Mouse (Mus musculus) lung, embryonic 14.5 days (tissue): ENCODE measurements around the gene Lbhd1. TPM values are rescaled to one million over a fixed set of nuclear protein-coding genes. Genes with fewer than 3 reads are reported as not detected.
A peak's percentile ranks its signal among the peaks of the same experiment; 100 is the strongest.

Experiments
- ATAC-seq: fragments of 200-750 bp; cut with Nextera tagmentation; 2 replicates; pipeline ENCODE4 v1.8.0; 2017; ENCODE audit warnings: mild to moderate bottlenecking, moderate TSS enrichment, moderate library complexity; ENCODE audit not compliant: insufficient read depth
- DNase-seq: peaks from one replicate; pipeline ENCODE4 v3.0.0-alpha.2; 2015
- H3K27ac ChIP-seq: fragments of 300-500 bp; sonication (generic); 2 replicates; pipeline ENCODE4 v1.5.1; 2014; ENCODE audit warnings: low read depth, mild to moderate bottlenecking, moderate library complexity
- H3K27me3 ChIP-seq: fragments of 300-500 bp; sonication (generic); 2 replicates; pipeline ENCODE4 v1.6.1; 2014; ENCODE audit warnings: low read length, control low read depth; ENCODE audit not compliant: insufficient read depth
- H3K36me3 ChIP-seq: fragments of 300-500 bp; sonication (generic); 2 replicates; pipeline ENCODE4 v1.6.1; 2014; ENCODE audit warnings: control low read depth; ENCODE audit not compliant: insufficient read depth
- H3K4me1 ChIP-seq: fragments of 300-500 bp; sonication (generic); 2 replicates; pipeline ENCODE4 v1.6.1; 2014; ENCODE audit warnings: antibody characterized with exemption, control low read depth; ENCODE audit not compliant: insufficient read depth
- H3K4me2 ChIP-seq: fragments of 300-500 bp; sonication (generic); 2 replicates; pipeline ENCODE4 v1.6.1; 2014; ENCODE audit warnings: mild to moderate bottlenecking
- H3K4me3 ChIP-seq: fragments of 300-500 bp; sonication (generic); 2 replicates; pipeline ENCODE4 v1.5.1; 2014; ENCODE audit warnings: low read depth, low read length
- H3K9ac ChIP-seq: fragments of 300-500 bp; sonication (generic); 2 replicates; pipeline ENCODE4 v1.6.1; 2014
- H3K9me3 ChIP-seq: fragments of 300-500 bp; sonication (generic); 2 replicates; pipeline ENCODE4 v1.6.1; 2016; ENCODE audit warnings: low read depth, low read length, control low read depth
- CTCF ChIP-seq: IDR thresholded peaks from 2 replicates; pipeline ENCODE4 v1.5.1; 2016; ENCODE audit warnings: antibody characterized with exemption, low read depth
- WGBS: fragments of 180-500 bp; shearing (Covaris S2); extraction: QIAGEN DNeasy Blood & Tissue Kit; methylation state at CpG from one replicate; pipeline ENCODE4 v1.1.7; 2014; 5-methylcytosine and 5-hydroxymethylcytosine counted together
- polyA plus RNA-seq: library from polyadenylated mRNA; unstranded; fragments of >200 nt; fragmentation: Nextera tagmentation; extraction: Ambion mirVana; gene quantifications from 2 replicates; pipeline ENCODE4 v1.2.1, GENCODE M21; 2014

Gene Lbhd1
- polyA plus RNA-seq, 1 experiment from 2014 or later, result 72.1 TPM

DNA sequence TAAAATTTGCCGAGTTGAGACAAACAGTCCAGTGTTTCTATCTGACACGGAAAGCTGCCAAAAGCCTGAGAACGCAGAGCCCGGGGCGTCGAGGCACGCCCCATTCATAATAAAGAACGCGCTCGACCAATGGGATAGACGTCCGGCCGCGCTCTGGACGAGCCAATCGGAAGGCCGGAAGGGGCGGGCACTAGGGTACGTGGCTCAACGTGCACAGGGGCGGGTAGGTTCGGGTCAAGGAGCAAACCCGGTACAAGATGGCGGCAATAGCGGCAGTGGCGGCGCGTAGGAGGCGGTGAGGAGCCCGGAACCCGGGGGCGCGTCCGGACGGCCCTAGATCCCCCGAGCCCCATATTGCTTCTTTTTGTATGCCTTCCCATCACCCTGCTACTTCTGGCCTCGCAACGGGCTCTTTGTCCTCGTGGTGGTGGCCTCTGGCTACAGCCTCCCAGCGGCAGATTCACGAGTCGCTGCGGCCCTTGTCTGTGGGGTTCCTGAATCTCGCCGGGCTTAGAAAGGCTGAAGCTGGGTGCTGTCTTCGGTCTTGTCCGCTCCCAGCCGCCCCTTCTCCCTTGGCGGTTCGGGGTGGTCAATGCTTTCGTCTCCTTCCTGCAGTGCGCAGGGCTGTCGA is 14.4 kb downstream of the Lbhd1 start, which contains the start of gene Ganab:
Gene Ganab, plus strand, starts transcription at position 207 of the 631 bp plus-strand sequence.
- WGBS, result under 1% methylated on average over 53 of the region's 53 CpGs
- peak within 1 kb of the TSS; percentile 89 for H3K4me3 ChIP-seq

GRCm38 (mm10) chr19:8898576-8898975 is 15.0 kb downstream of the Lbhd1 start:
- Histone ChIP-seq H3K36me3 (peaks cover 53% of the 10 kb centered on the region), H3K4me3 (peak overlapping the region; percentile 89), H3K27me3 (no peaks in the 10 kb centered on the region), H3K4me1 (peaks cover 14% of the 10 kb centered on the region; the same call in 1 of the 2 replicates), H3K27ac (peak overlapping the region; percentile 81), H3K9me3 (no peaks in the 10 kb centered on the region), H3K4me2 (peak overlapping the region; percentile 75), H3K9ac (peak overlapping the region; percentile 96)
- ATAC-seq, result no peak
- WGBS, result 4% methylated on average over 13 of the region's 13 CpGs
- TF ChIP-seq CTCF, result no peak
- DNase-seq, result peak; percentile 28

More for the DNA sequence above, 14.4 kb downstream of the Lbhd1 start, which contains the start of gene Ganab:
- Histone ChIP-seq H3K4me2 (peak within 1 kb of the TSS; percentile 75), H3K9me3 (no peaks in the 10 kb centered on the region), H3K4me1 (peaks cover 16% of the 10 kb centered on the region; the same call in 1 of the 2 replicates), H3K27ac (peak within 1 kb of the TSS; percentile 86), H3K36me3 (peaks cover 48% of the 10 kb centered on the region), H3K27me3 (no peaks in the 10 kb centered on the region), H3K9ac (peak within 1 kb of the TSS; percentile 96)
- ATAC-seq (peak; percentile 99), DNase-seq (peak; percentile 99)
- no peak for TF ChIP-seq CTCF

- no peaks in the 10 kb centered on the region for H3K9me3 ChIP-seq
- H3K4me1 ChIP-seq, result 0 out of 2 replicates have a peak, but pooled peaks cover 10% of the 10 kb centered on the region
- H3K4me2 ChIP-seq, result peak overlapping the region; percentile 75
- peak overlapping the region; percentile 89 for H3K4me3 ChIP-seq
- WGBS, result 26% methylated on average over 3 of the region's 3 CpGs
- peak overlapping the region; percentile 96 for H3K9ac ChIP-seq
- ATAC-seq (no peak), DNase-seq (peak; percentile 39)
- no peaks in the 10 kb centered on the region for H3K27me3 ChIP-seq
- no peak overlapping the region; the same call in 1 of the 2 replicates for H3K27ac ChIP-seq
- TF ChIP-seq CTCF, result no peak
- peaks cover 59% of the 10 kb centered on the region for H3K36me3 ChIP-seq
Observed at GRCm38 (mm10) chr19:8899079-8899478, 15.5 kb downstream of the Lbhd1 start.

DNA sequence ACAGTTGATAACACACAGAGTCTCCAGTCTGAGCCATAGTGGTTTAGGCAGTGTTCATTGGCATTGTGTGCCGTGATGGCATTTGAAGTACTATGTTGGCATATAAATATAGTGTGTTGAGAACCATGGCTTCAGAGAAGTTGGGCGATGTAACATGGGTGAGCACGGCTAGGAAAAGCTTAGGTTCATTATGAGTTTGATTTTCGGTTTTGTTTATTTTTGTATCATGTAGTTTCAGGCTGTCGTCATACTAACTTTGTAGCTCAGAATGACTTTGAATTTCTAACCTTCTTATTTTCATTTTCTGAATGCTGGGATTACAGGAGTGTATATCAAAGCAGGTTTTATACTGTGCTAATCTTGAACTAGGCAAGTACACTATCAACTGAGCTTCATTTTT is 19.9 kb downstream of the Lbhd1 start:
- 86% methylated on average over 5 of the region's 5 CpGs for WGBS

DNA sequence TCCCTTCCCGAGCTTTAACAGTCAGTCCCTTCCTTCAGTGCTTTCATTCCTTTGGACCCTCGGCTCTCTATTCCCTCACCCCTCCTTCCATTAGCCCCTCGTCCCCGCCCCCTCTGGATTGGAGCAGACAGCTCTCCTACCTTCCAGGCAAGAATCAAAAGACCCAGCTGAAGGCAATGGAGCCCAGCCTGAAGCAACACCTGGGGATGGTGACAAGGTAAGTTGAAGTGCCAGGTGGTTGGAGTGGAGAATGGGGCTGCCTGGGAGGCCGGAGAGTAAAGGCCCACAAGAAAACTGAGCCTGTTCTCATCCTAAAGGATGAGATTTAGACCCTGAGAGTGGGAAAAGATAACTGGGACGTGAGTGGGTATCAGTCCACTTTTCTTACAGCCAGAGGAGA is 25.0 kb downstream of the Lbhd1 start:
- H3K4me1 ChIP-seq, result no peaks in the 10 kb centered on the region
- H3K4me2 ChIP-seq, result no peak overlapping the region
- no peak overlapping the region for H3K4me3 ChIP-seq
- WGBS, result 87% methylated on average over 6 of the region's 6 CpGs
- no peak for ATAC-seq
- H3K9me3 ChIP-seq, result no peaks in the 10 kb centered on the region
- no peak for DNase-seq
- H3K27me3 ChIP-seq, result no peaks in the 10 kb centered on the region
- no peak for TF ChIP-seq CTCF
- no peak overlapping the region for H3K27ac ChIP-seq
- H3K36me3 ChIP-seq, result peaks cover 99% of the 10 kb centered on the region
- H3K9ac ChIP-seq, result no peak overlapping the region

More for the DNA sequence above, 19.9 kb downstream of the Lbhd1 start:
- Histone ChIP-seq H3K36me3 (peaks cover 71% of the 10 kb centered on the region), H3K4me2 (no peak overlapping the region), H3K27me3 (no peaks in the 10 kb centered on the region), H3K4me3 (no peak overlapping the region), H3K9ac (no peak overlapping the region), H3K9me3 (no peaks in the 10 kb centered on the region), H3K4me1 (0 out of 2 replicates have a peak, but pooled peaks cover 5% of the 10 kb centered on the region), H3K27ac (no peak overlapping the region)
- DNase-seq, result no peak
- TF ChIP-seq CTCF, result no peak
- ATAC-seq, result no peak

DNA sequence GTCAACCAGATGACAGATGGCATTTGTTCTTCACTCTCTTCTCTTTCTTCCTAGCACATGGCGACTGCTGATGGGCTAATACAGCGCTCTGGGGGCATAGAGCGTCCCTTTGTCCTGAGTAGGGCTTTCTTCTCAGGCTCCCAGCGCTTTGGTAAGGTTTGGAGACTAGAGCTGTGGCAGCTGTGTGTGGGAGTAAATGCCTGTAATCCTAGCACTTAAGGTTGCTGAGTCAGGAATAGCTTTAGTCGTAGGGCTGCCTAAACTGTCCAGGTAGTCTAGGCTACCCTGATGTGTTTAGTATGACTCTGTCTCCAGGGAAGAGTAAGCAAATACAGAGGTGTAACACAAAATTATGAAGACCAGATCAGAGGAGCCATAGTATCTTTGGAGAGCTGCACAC is 28.3 kb downstream of the Lbhd1 start:
- Histone ChIP-seq H3K27ac (no peak overlapping the region), H3K4me2 (no peak overlapping the region), H3K9ac (no peak overlapping the region), H3K4me3 (no peak overlapping the region), H3K4me1 (no peaks in the 10 kb centered on the region), H3K36me3 (peaks cover 100% of the 10 kb centered on the region), H3K27me3 (no peaks in the 10 kb centered on the region), H3K9me3 (no peaks in the 10 kb centered on the region)
- no peak for TF ChIP-seq CTCF
- ATAC-seq, result no peak
- DNase-seq, result no peak
- whole genome bisulfite sequencing, result 90% methylated on average over 5 of the region's 5 CpGs

- no peaks in the 10 kb centered on the region for H3K9me3 ChIP-seq
- H3K4me3 ChIP-seq, result no peak overlapping the region
- no peaks in the 10 kb centered on the region for H3K4me1 ChIP-seq
- ATAC-seq, result no peak
- no peak overlapping the region for H3K9ac ChIP-seq
- no peak overlapping the region for H3K27ac ChIP-seq
- WGBS, result 95% methylated on average over 3 of the region's 3 CpGs
- no peak for DNase-seq
- no peak overlapping the region for H3K4me2 ChIP-seq
- TF ChIP-seq CTCF, result no peak
- H3K27me3 ChIP-seq, result no peaks in the 10 kb centered on the region
- H3K36me3 ChIP-seq, result peaks cover 79% of the 10 kb centered on the region
Observed at GRCm38 (mm10) chr19:8914212-8914611, 30.7 kb downstream of the Lbhd1 start.
